Mouse (Mus musculus) liver, postnatal 0 days (tissue): ENCODE measurements at regions not wholly inside any gene's neighbourhood (a gene's known extent, or its start where the extent isn't known, plus 50 kb on each side); places are given as distances from the start of the nearest gene placed in this dataset.

Experiments used
- ATAC-seq: fragments of 200-750 bp; cut with Nextera tagmentation; 2 replicates; pipeline ENCODE4 v1.8.0; 2017; ENCODE audit warnings: mild to moderate bottlenecking, moderate library complexity
- DNase-seq: peaks from one replicate; pipeline ENCODE4 v3.0.0-alpha.2; 2016
- H3K27ac ChIP-seq: fragments of 300-500 bp; sonication (generic); 2 replicates; pipeline ENCODE4 v1.5.1; 2014; ENCODE audit warnings: antibody characterized with exemption, moderate library complexity, mild to moderate bottlenecking, low read depth
- H3K27me3 ChIP-seq: fragments of 300-500 bp; sonication (generic); 2 replicates; pipeline ENCODE4 v1.6.1; 2014; ENCODE audit warnings: low read length, control low read depth, mixed read lengths; ENCODE audit not compliant: insufficient read depth
- H3K36me3 ChIP-seq: fragments of 300-500 bp; sonication (generic); replicated peaks from 2 replicates; pipeline ENCODE4 v1.6.1; 2014; ENCODE audit warnings: mild to moderate bottlenecking, control low read depth, low read length, moderate library complexity, mixed read lengths; ENCODE audit not compliant: insufficient read depth
- H3K4me1 ChIP-seq: fragments of 300-500 bp; sonication (generic); 2 replicates; pipeline ENCODE4 v1.6.1; 2014; ENCODE audit warnings: antibody characterized with exemption, mild to moderate bottlenecking, control low read depth; ENCODE audit not compliant: insufficient read depth
- H3K4me2 ChIP-seq: fragments of 300-500 bp; sonication (generic); 2 replicates; pipeline ENCODE4 v1.6.1; 2014; ENCODE audit warnings: low read depth, mild to moderate bottlenecking, low read length, moderate library complexity, mixed read lengths
- H3K4me3 ChIP-seq: fragments of 300-500 bp; sonication (generic); 2 replicates; pipeline ENCODE4 v1.5.1; 2014; ENCODE audit warnings: low read depth, low read length
- H3K9ac ChIP-seq: fragments of 300-500 bp; sonication (generic); replicated peaks from 2 replicates; pipeline ENCODE4 v1.6.1; 2014; ENCODE audit warnings: mild to moderate bottlenecking, moderate library complexity
- H3K9me3 ChIP-seq: fragments of 300-500 bp; sonication (generic); 2 replicates; pipeline ENCODE4 v1.6.1; 2016; ENCODE audit warnings: mild to moderate bottlenecking, control low read depth, low read length, mixed read lengths
- CTCF ChIP-seq: sonication (generic); IDR thresholded peaks from 2 replicates; pipeline ENCODE4 v1.5.1; 2016; ENCODE audit warnings: antibody characterized with exemption, low read depth
- EP300 ChIP-seq: IDR thresholded peaks from 2 replicates; pipeline ENCODE4 v1.6.1; 2016; ENCODE audit warnings: antibody characterized with exemption, low read depth, mild to moderate bottlenecking
- WGBS: fragments of 180-500 bp; shearing (Covaris S2); extraction: QIAGEN DNeasy Blood & Tissue Kit; methylation state at CpG from one replicate; pipeline ENCODE4 v1.1.7; 2014; ENCODE audit not compliant: insufficient replicate concordance; 5-methylcytosine and 5-hydroxymethylcytosine counted together

DNA sequence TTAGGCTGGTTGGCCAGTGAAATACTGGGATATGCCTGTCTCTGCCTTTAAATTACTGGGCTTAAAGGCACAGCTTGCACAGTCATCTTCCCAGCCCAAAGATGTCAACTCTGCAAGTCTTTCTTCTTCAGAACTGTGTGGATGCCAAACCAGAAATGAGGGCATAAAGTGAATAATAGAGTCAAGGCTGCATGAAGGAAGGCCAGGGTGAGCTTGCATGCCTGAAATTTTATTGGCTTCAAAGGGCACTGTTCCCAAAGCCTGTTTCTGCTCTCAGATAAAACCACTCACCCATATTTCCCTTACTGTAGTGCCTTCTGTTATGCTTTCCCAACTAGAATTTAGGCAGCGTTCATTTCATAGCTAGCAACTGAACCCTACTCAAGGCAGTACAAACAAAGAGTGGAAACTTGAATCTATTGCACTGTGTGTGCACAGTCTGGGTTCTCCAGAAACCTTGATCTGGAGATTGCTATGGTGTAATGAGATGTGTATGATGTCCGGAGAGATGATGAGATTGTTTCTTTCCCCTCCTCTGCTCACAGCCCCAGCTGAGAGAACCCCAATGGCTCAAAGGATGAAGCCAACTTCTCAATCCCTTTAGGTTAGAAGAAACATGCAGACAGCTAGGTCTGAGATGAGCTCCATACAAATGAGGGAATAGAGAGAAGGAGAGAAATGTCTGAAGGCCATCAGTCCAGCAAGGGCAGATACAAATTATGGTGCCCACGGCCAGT, 529.7 kb downstream of the 1810013L24Rik start:
- 80% methylated on average over 3 of the region's 3 CpGs for WGBS
- Histone ChIP-seq H3K27ac (no peak overlapping the region), H3K9me3 (no peaks in the 10 kb centered on the region), H3K36me3 (no peaks in the 10 kb centered on the region), H3K4me1 (no peaks in the 10 kb centered on the region), H3K27me3 (no peaks in the 10 kb centered on the region), H3K9ac (no peak overlapping the region), H3K4me2 (no peak overlapping the region), H3K4me3 (no peak overlapping the region)
- DNase-seq (no peak), ATAC-seq (no peak)
- TF ChIP-seq CTCF, result no peak
- TF ChIP-seq EP300, result no peak

DNA sequence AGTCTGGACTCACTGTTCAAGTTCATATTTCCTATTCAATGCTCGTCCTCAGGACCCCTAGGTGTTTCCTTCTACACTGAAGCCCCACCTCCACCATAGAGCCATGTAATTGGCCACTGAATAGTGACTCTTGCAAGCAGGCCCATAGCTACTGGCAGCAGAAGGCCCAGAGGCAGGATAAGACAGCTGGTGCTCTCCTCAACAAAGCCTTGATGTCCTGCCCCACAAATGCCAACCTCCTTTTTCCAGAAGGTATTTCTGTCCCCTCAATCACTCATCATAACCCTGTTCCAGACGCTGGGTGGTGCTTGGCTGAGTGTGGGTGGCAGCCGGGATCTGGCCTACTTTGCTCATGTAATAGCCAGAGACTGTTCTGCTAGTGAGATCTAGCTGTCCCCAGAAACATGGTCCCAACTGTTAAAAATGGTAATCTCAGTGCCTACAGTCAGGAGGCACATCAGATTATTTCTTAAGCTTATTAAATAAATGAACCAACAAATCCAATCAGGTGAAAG, 530.9 kb downstream of the 1810013L24Rik start:
- Histone ChIP-seq H3K27me3 (no peaks in the 10 kb centered on the region), H3K9ac (no peak overlapping the region), H3K4me2 (no peak overlapping the region), H3K4me1 (no peaks in the 10 kb centered on the region), H3K4me3 (no peak overlapping the region), H3K36me3 (no peaks in the 10 kb centered on the region), H3K9me3 (no peaks in the 10 kb centered on the region), H3K27ac (no peak overlapping the region)
- DNase-seq (no peak), ATAC-seq (no peak)
- WGBS, result 55% methylated on average over 3 of the region's 3 CpGs
- TF ChIP-seq CTCF (no peak), EP300 (no peak)

DNA sequence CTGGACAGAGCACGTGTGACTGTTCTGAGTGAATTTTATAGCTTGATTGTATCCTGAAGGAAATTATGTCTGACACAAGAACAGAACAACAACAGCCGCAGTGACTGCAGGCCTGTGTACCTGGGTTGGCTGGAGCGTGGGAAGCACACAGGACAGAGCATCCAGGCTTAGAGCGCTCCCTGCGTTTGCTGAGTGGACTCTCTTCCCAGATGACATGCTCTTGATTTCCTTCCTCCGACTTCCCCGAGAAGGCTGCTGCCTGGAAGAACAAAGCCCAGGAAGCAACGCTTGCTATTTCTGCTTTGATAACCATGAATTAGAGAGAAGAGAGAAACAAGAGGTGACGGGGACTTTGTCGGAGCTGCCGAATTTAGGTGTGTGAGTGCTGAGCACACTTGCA, 532.2 kb downstream of the 1810013L24Rik start:
- TF ChIP-seq EP300 (no peak), CTCF (no peak)
- Histone ChIP-seq H3K9me3 (no peaks in the 10 kb centered on the region), H3K4me3 (no peak overlapping the region), H3K27me3 (no peaks in the 10 kb centered on the region), H3K9ac (no peak overlapping the region), H3K36me3 (no peaks in the 10 kb centered on the region), H3K27ac (no peak overlapping the region), H3K4me1 (no peaks in the 10 kb centered on the region), H3K4me2 (no peak overlapping the region)
- DNase-seq (no peak), ATAC-seq (no peak)
- WGBS, result 35% methylated on average over 11 of the region's 11 CpGs

DNA sequence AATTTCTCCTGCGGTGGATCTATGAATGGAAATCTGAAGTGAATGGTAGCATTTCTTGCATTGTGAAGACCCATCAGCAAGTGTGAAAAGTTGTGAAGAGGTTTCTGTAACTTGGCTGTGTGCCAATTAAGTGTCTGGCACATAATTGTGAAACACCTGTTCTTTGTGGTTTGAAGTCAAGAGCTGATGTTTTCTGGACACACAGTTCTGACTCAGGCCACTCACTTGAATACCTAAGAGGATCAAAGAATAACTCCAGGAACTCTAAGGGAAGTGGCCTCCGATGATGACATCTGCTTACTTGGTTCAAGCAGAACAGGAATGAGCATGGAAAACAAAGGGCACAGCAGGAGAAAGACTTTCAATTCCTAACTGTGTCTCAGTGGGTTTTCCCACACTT, 534.2 kb downstream of the 1810013L24Rik start:
- no peaks in the 10 kb centered on the region for H3K4me1 ChIP-seq
- H3K27me3 ChIP-seq, result no peaks in the 10 kb centered on the region
- no peaks in the 10 kb centered on the region for H3K36me3 ChIP-seq
- H3K4me2 ChIP-seq, result no peak overlapping the region
- TF ChIP-seq CTCF (no peak), EP300 (no peak)
- H3K9ac ChIP-seq, result no peak overlapping the region
- no peaks in the 10 kb centered on the region for H3K9me3 ChIP-seq
- DNase-seq (no peak), ATAC-seq (no peak)
- no peak overlapping the region for H3K4me3 ChIP-seq
- 47% methylated on average over 2 of the region's 2 CpGs for WGBS
- H3K27ac ChIP-seq, result no peak overlapping the region

DNA sequence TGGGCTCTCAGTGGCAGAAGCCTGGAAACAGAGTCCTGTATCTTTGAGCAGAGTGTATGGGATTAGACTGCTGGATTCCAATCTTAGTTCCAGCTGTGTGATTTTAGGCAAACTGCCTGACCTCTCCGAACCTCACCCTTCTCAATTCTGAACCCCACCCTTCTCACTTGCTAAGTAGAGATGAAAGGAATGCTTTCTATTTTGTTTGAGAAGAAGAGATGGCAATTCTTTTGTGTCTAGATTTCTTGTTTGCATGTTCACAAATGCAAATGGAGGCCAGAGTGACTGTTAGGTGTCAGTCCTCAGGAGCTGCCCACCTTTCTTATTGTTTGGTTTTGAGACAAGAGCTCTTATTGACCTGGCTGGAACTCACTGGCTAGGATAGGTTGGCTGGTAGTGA, 561.1 kb downstream of the 1810013L24Rik start:
- H3K9ac ChIP-seq, result no peak overlapping the region
- no peaks in the 10 kb centered on the region for H3K36me3 ChIP-seq
- H3K4me1 ChIP-seq, result no peaks in the 10 kb centered on the region
- no peak overlapping the region for H3K4me3 ChIP-seq
- TF ChIP-seq CTCF (no peak), EP300 (no peak)
- H3K27ac ChIP-seq, result no peak overlapping the region
- 59% methylated on average over 1 of the region's 1 CpGs for WGBS
- no peak for DNase-seq
- H3K9me3 ChIP-seq, result no peaks in the 10 kb centered on the region
- H3K4me2 ChIP-seq, result no peak overlapping the region
- ATAC-seq, result no peak
- H3K27me3 ChIP-seq, result no peaks in the 10 kb centered on the region

DNA sequence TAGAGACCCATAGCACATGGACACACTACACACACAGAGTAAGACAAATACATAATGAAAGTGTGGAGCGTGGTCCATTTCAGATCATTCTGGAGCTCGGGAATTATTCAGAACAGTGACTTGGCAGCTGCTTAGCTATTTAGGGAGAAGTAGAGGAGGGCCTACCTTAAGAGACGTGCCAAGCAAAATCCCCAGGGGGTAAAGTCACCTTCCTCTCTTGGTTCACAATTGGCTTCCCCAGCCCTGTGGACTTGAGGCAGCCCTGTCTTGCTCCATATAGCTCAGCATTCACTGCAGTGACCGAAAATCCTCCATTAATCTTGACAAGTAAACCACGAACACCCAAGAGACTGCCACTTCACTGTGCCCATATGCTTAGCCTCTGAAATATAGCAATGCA, 574.8 kb downstream of the 1810013L24Rik start:
- TF ChIP-seq CTCF (no peak), EP300 (no peak)
- Histone ChIP-seq H3K9ac (no peak overlapping the region), H3K9me3 (no peaks in the 10 kb centered on the region), H3K4me2 (no peak overlapping the region), H3K4me1 (no peaks in the 10 kb centered on the region), H3K4me3 (no peak overlapping the region), H3K27me3 (no peaks in the 10 kb centered on the region), H3K36me3 (no peaks in the 10 kb centered on the region), H3K27ac (no peak overlapping the region)
- ATAC-seq (no peak), DNase-seq (no peak)
- WGBS, result 69% methylated on average over 5 of the region's 5 CpGs

DNA sequence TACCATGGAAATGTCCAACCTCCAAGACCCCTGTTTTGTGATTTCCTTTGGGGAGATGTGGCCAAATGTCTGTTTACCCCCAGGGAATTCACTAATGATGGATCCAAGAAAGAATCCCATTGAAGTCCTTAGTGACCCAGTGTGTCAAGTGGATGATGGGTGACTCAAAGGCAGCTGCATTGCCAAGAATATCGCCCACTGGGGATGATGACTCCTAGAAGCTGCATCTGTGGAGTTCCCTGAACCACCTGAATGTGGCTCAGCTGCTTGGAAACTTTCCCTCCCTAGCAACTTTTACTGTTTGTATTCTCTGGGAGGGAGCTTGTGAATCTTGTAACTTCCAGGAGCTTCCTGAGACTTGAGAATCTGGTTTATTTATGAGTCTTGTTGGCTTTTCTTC, 578.3 kb downstream of the 1810013L24Rik start:
- DNase-seq, result no peak
- H3K4me3 ChIP-seq, result no peak overlapping the region
- WGBS, result 68% methylated on average over 1 of the region's 1 CpGs
- no peak overlapping the region for H3K27ac ChIP-seq
- H3K9ac ChIP-seq, result no peak overlapping the region
- no peak for ATAC-seq
- no peaks in the 10 kb centered on the region for H3K9me3 ChIP-seq
- TF ChIP-seq CTCF (no peak), EP300 (no peak)
- no peaks in the 10 kb centered on the region for H3K27me3 ChIP-seq
- no peak overlapping the region for H3K4me2 ChIP-seq
- H3K4me1 ChIP-seq, result no peaks in the 10 kb centered on the region
- no peaks in the 10 kb centered on the region for H3K36me3 ChIP-seq
